Mouse (Mus musculus): ENCODE measurements around the gene Morf4l1.
"Not testable (repeated sequence)": the region's sequence is repeated elsewhere in the genome, so short reads cannot be mapped to it uniquely, and the experiment has no call there.

Gene Morf4l1

DNA sequence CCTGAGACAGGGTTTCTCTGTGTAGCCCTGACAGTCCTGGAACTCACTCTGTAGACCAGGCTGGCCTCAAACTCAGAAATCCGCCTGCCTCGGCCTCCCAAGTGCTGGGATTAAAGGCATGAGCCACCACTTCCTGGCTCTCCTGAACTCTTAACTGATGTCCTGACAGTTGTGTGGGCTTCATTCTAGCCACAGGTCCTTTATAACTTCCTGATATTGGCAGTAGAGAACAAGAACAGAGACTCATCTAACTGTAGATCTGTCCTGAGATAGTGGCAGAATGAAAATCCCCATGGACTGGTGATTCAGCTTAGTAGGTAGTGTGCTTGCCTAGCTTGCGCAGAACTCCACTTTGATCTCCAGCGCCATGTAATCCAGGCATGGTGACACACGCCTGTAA lies 53.6 kb downstream of the Morf4l1 start:
- not testable (repeated sequence) for DNase-seq (ENCODE audit: low spot score in 2 of 2)

DNA sequence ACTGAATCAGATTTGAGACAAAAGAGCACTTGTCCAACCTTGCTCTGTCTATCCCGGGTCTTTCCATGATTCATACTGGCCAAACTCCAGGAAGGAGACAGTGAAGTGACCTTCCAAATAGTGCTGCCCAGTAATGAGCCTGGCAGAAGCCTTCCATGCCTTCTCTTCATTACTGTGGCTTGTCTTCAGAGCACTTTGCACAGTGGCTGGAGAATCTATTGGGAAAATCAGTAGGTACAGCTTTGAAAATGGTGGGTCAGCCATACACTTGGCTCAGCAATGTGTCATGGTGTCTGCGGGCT lies 54.0 kb downstream of the Morf4l1 start:
- DNase-seq (ENCODE audit: low spot score in 2 of 2) = no peak

DNA sequence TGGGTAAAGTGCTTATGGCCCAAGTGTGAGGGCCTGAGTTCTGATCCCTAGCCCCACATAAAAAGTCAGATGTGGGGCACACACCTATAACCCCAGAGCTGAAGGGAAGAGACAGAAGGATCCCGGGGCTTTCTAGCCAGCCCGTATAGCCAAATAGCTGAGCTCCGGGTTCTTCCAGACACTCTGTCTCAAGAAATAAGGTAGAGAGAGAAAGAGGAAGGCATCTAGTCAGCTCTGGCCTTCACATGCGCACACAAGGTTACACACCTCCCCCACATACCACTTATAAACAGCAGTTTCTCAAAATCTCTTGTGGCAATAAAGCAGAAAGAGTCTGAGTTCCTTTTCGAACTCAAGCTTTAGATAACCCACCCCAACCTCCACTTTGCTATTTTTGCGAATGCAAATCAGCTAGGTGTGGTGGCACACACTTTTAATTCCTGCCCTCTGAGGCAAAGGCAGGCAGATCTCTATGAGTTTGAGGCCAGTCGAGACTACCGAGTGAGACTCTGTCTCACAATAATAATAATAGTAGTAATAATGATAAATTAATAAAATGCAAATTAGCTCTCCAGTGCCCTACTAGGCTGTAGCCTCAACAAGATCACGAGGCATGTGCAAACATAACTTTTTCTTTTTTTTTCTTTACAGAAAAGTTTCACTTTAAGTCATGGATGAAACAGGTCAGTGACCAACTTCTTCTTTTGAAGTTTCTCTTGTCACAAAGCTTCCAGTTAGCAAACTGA lies 54.6 kb downstream of the Morf4l1 start:
- DNase-seq (ENCODE audit: low spot score in 2 of 2) = no peak

GRCm38 (mm10) chr9:90056716-90057115 lies 57.9 kb downstream of the Morf4l1 start:
- peak in 1 of 2 experiments; percentile 30 for DNase-seq (ENCODE audit: low spot score in 2 of 2)

GRCm38 (mm10) chr9:90055911-90056310 lies 58.7 kb downstream of the Morf4l1 start:
- DNase-seq (ENCODE audit: low spot score in 2 of 2) = no peak

- DNase-seq (ENCODE audit: low spot score in 2 of 2) = no peak
Measured at GRCm38 (mm10) chr9:90055409-90055808, 59.2 kb downstream of the Morf4l1 start.

DNA sequence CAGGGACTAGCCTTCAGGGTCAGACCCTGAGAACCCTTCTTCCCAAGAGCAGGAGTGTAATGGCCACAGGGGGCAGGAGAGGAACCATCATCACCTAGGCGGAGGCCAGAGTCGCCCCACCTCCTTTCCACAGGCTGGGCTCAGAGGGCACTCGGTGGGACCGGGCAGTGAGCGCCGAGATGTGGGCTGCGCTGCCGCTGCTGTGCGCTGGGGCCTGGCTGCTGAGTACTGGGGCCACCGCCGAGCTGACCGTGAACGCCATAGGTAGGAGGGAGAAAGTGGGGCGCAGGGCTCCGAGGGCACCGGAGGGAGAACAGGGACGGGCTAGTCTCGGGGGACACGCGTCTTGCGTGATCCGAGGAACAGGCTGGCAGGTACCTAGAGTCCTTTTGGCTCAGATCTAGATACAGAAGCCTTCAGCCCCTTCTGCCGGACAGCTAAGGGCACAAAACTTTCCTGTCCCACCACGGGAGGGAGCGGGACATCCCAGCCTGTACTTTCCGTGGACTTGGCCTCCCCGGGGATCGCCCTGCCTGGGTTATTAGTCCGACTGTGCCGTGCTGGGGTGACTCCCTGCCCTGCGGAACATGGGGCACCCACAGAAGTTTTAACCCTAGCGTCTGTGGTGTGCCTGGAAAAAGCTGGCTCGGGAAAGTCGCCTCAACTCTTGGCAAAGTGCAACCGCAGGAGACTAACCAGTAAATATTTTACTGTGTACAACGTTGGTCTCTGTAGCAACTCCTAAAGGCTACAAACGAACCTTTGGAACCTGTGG lies 60.0 kb downstream of the Morf4l1 start:
- DNase-seq (ENCODE audit: low spot score in 2 of 2) = peak in 1 of 2 experiments; percentile 21

DNA sequence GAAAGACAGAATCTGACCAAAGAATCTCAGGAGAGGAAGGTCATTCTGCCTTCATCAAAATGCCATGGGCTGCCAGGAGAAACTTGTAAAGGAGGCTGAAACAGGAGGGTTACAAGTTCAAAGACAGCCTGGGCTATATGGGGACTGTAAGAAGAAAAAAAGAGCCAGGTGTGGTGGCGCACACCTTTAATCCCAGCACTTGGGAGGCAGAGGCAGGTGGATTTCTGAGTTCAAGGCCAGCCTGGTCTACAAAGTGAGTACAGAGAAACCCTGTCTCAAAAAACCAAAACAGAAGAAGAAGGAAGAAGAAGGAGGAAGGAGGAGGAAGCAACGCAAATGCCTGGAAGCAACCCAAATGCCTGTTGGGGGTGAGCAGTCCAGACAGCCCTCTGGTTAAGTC lies 60.7 kb downstream of the Morf4l1 start, which contains the start of gene Ctsh:
TSS of gene Ctsh (plus strand) at position 301 of the 400 bp plus-strand sequence.
- no peak for DNase-seq (ENCODE audit: low spot score in 2 of 2)

DNA sequence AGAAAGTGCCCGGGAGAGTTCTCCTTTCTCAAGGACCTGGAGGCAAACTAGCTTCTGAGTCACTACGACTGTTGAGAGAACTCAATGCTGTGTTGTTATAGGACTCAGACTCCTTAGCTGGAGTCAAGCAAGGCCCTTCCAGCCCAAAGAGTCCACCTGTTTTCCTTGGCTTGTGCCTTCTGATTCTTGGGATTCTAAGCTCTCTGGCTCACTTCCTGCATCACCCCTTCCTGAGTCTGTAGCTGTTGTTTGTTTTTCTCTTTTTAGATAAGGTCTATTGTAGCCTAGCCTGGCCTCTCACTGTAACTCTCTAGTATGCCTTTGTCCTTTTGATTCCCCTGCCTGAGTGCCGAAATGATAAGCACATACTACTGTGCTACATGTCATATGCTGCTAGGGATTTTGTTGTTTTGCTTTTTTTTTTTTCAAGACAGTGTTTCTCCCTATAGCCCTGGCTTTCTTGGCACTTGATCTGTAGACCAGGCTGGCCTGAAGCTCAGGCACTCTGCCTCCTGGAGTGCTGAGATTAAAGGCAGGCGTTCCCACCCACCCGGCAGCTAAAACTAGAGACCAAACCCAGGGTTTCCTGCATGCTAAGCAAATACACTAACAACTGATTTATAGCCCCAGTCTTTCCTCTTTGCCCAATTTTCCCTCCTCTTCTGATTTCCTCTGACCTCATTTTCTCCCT lies 66.5 kb downstream of the Morf4l1 start:
- no peak for DNase-seq (ENCODE audit: low spot score in 2 of 2)

- DNase-seq (ENCODE audit: low spot score in 2 of 2) = no peak
Measured at GRCm38 (mm10) chr9:90045191-90045590, 69.4 kb downstream of the Morf4l1 start.

DNA sequence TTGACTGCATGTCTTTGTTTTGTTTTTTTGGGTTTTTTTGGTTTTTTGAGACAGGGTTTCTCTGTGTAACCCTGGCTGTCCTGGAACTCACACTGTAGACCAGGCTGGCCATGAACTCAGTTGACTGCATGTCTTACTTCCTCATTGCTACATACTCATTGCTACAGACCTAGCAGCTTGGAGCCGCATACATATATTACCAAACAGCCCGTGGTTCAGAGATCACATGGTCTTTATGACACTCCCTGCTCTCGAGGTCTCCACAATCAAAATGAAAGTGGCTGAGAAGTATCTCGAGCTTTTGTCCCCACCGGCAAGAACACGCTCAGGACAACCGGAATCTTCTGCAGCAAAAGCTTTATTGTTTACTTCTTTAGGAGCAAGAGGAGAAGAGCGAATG lies 71.7 kb downstream of the Morf4l1 start:
- not testable (repeated sequence) for DNase-seq (ENCODE audit: low spot score in 2 of 2)

Measured in cerebellum, postnatal 4 days (tissue).